Mouse (Mus musculus) thymus, postnatal 10 days (tissue): Measurements from ENCODE around the gene 2610028H24Rik.

Experiments
- DNase-seq, 2 experiments: peaks; one replicate each; pipeline ENCODE4 v3.0.0; 2021; ENCODE audit warnings: low spot score in 2 of 2

The 2610028H24Rik gene

GRCm38 (mm10) chr10:76448851-76449250, at the start of gene 2610028H24Rik:
TSS of gene 2610028H24Rik (plus strand) at chr10:76449081.
- no peak for DNase-seq

- DNase-seq, result no peak
Measured at GRCm38 (mm10) chr10:76408520-76408919, 40.4 kb upstream of the 2610028H24Rik start.

- no peak for DNase-seq
Measured at GRCm38 (mm10) chr10:76416811-76417210, 32.1 kb upstream of the 2610028H24Rik start.

- no peak for DNase-seq
Measured at GRCm38 (mm10) chr10:76425674-76426073, 23.2 kb upstream of the 2610028H24Rik start.

GRCm38 (mm10) chr10:76433925-76434324, 15.0 kb upstream of the 2610028H24Rik start:
- no peak for DNase-seq

GRCm38 (mm10) chr10:76439107-76439890, 9.6 kb upstream of the 2610028H24Rik start:
- no peak for DNase-seq

GRCm38 (mm10) chr10:76440281-76440680, 8.6 kb upstream of the 2610028H24Rik start, which contains the start of gene AC141477.1:
TSS of gene AC141477.1 (minus strand) at chr10:76440444.
- DNase-seq, result no peak

GRCm38 (mm10) chr10:76442178-76443088, 6.4 kb upstream of the 2610028H24Rik start, which contains the start of gene Pcnt:
TSS of gene Pcnt (minus strand) at chr10:76442786.
- DNase-seq, result peak; percentile 94 to 96

- no peak for DNase-seq
Measured at GRCm38 (mm10) chr10:76445996-76446681, 2.7 kb upstream of the 2610028H24Rik start.

GRCm38 (mm10) chr10:76447406-76448229, 1.3 kb upstream of the 2610028H24Rik start:
- DNase-seq, result no peak

GRCm38 (mm10) chr10:76455289-76455688, 6.4 kb downstream of the 2610028H24Rik start:
- peak in 1 of 2 experiments; percentile 29 for DNase-seq

- no peak for DNase-seq
Measured at GRCm38 (mm10) chr10:76461255-76461654, 12.4 kb downstream of the 2610028H24Rik start.

- DNase-seq, result no peak
Measured at GRCm38 (mm10) chr10:76462312-76462711, 13.4 kb downstream of the 2610028H24Rik start.

GRCm38 (mm10) chr10:76462721-76463120, 13.8 kb downstream of the 2610028H24Rik start:
- DNase-seq, result no peak

GRCm38 (mm10) chr10:76468203-76469162, 19.6 kb downstream of the 2610028H24Rik start, which contains the start of the genes Mcm3ap and Ybey:
TSS of gene Mcm3ap (plus strand) at chr10:76468927.
TSS of gene Ybey (minus strand) at chr10:76469114.
- peak; percentile 69 to 84 for DNase-seq

- DNase-seq, result no peak
Measured at GRCm38 (mm10) chr10:76473759-76474158, 24.9 kb downstream of the 2610028H24Rik start.

GRCm38 (mm10) chr10:76480851-76481250, 32.0 kb downstream of the 2610028H24Rik start:
- no peak for DNase-seq

GRCm38 (mm10) chr10:76481480-76481879, 32.6 kb downstream of the 2610028H24Rik start:
- no peak for DNase-seq

- no peak for DNase-seq
Measured at GRCm38 (mm10) chr10:76486302-76486701, 37.4 kb downstream of the 2610028H24Rik start.
